Mouse (Mus musculus) lung, postnatal 10 days (tissue): ENCODE results near the gene Pheta1.

ENCODE experiments used
- DNase-seq: peaks from one replicate; pipeline ENCODE4 v3.0.0; 2021

Pheta1 gene

DNA sequence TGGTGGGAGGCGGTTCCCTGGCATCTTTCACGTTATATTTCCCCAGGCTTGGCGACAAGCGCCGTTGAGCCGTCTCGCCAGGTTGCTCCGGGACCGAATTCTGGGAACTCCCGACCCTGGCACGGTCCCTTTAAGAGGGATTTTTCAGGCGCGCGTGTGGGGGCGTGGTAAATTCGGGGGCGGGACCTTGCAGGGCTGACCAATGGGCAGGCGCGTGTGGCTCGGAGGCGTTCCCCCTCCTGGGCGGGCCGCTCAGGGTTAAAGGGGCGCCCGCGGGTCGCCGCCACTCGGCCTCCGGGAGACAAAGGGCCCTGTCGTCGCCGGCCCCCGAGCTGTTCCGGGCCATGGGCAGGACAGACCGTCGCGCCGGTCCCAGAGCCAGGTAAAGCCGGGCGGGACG lies at the start of gene Pheta1:
Pheta1 (plus strand) TSS at position 242 of the 400 bp plus-strand sequence.
- DNase-seq, result peak; percentile 96

GRCm38 (mm10) chr5:121807186-121807585 lies 41.6 kb upstream of the Pheta1 start:
- DNase-seq, result no peak

DNA sequence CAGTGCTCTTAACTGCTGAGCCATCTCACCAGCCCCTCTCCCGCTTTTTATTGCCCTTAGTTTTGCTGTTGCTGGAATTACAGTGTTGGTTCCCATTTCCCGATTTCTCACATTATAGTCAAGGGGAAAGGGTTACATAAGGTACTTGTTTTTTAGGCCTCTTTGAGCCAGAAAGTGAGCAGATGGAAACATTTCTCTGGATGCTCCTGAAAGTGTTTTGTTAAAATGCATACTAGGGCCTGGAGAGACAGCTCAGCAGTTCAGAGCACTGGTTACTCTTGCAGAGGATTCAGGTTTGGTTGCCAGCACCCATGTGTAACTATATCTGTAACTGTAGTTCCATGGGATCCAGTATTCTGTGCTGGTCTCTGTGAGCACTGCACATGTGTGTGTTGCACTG lies 40.6 kb upstream of the Pheta1 start:
- DNase-seq, result no peak

DNA sequence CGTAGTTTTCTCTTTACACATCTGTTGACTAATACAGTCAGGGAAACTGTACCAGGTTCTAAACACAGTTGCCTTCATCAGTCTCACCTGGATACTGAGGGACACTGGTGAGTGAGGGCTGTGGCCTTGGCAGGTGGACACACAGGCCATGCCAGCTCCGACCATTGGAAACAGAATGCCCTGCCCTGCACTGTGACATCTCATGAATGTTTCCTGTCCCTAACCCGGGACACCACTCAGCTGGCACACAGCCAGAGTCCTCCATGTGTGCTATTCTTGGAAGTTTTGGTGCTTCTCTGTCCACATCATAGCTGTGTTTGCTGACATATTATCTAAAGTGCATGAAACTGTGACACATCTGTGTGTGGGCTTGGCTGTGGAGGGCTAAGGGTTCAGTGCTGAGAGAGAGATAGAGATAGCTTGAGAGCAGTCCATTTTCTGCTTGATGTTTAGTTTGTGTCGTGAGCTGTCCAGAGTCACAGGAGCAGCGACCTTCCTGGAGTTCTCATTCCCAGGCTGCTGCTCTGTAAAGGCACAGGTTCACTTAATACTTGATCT lies 39.0 kb upstream of the Pheta1 start:
- peak; percentile 63 for DNase-seq

GRCm38 (mm10) chr5:121810331-121811151 lies 38.2 kb upstream of the Pheta1 start:
- DNase-seq, result no peak

DNA sequence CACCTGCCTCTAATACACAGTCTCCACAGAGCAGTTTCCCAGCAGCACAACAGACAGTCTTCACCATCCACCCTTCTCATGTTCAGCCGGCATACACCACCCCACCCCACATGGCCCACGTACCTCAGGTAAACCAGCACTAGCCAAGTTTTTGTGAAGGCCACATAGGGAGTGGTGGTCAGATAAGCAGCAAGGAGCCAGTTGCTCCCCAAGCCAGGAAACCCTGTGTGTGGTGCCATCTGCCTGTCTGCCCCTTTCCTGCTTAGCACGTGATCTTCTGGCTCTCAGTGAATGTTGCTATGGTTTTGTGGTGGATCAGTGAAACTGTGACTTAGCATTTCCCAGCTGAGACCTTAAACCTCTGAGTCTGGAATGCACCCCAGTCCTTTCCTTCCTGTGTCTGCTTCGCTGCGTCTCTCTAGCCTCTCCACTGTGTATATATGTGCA lies 37.3 kb upstream of the Pheta1 start:
- no peak for DNase-seq

- DNase-seq, result no peak
These were observed 36.1 kb upstream of the Pheta1 start for GRCm38 (mm10) chr5:121812526-121813243.

- DNase-seq, result no peak
These were observed 35.0 kb upstream of the Pheta1 start for GRCm38 (mm10) chr5:121813744-121814143.

GRCm38 (mm10) chr5:121815067-121815466 lies 33.7 kb upstream of the Pheta1 start:
- DNase-seq, result peak; percentile 90

- no peak for DNase-seq
These were observed 32.9 kb upstream of the Pheta1 start for GRCm38 (mm10) chr5:121815867-121816380.

DNA sequence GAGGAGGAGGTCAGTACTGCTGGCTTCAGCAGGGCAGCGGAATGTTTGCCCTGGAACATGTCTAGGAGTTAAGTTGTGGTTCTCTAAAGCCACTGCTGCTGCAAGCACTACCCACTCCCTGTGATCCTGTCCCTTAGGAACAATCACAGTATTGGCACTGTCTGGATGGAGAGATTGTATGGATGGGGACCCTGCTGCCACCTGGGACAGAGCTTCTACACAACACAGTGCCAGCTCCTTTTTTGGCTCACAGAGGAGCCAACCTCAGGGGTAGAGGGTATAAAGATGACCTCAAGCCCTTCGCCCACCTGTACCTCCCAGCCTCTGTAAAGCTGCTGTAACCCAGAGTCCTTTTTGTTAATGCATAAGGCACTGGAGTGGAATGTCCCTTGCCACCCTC lies 32.2 kb upstream of the Pheta1 start:
- DNase-seq, result no peak

DNA sequence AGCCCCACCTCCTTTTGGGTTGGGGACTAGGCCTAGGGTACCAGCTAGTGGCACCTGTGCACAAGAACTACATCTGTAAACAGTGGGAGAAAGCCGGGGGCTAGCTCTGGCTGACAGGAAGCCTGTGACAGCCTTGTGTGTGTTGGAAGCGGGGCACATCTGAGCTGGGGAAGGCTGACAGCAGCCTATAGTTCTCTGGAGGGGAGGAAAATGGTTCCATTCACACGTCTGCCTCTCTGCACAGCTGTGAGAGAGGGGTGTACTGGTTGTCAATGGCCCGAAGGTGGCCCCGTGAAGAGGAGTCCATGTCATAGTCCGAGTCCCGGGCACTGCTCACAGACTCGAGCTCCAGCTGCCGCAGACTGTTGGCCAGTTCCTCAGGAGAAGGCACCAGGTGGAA lies 31.2 kb upstream of the Pheta1 start:
- no peak for DNase-seq

GRCm38 (mm10) chr5:121818401-121818800 lies 30.4 kb upstream of the Pheta1 start:
- DNase-seq, result no peak

DNA sequence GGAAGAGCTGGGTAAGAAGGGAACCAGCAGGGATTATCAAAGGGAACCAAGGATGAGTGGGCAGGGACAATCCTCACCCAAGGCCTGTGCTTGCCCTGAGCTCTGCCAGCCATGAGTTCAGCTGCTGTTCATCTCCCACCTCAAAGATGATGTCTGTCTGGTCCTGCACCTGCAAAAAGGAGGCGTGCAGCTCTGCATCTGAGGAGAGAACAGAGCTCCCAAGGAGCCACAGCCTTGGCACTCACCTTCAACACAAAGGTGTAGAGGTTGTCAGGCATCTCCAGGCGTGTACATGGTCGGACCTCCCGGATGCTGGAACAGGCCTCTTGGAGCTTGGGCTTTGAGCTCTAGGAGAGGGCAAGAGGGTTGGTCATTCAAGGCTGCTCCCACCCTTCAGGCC lies 29.9 kb upstream of the Pheta1 start:
- no peak for DNase-seq

DNA sequence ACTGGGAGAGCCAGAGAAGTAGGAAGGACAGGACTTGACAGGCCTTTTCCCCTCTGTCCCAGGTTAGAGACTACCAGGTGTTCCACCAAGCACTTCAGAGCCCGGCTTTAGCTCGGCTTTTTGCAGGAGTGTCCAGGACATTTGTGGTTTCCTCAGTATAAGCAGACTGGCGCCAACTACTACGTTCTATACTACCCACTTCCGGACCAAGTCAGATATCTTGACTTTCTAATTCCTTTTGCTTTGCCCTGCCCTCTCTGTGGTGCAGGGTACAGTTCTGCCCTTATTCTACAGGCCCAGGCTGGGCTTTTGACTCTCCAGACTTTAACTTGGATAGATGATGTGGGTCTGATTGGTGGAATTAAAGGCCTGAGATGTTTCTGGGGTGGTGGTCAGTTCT lies 29.2 kb upstream of the Pheta1 start:
- no peak for DNase-seq

- no peak for DNase-seq
These were observed 28.6 kb upstream of the Pheta1 start for GRCm38 (mm10) chr5:121820161-121820560.

- no peak for DNase-seq
These were observed 28.1 kb upstream of the Pheta1 start for GRCm38 (mm10) chr5:121820657-121821056.

GRCm38 (mm10) chr5:121821116-121821515 lies 27.7 kb upstream of the Pheta1 start:
- DNase-seq, result no peak

GRCm38 (mm10) chr5:121821552-121821951 lies 27.2 kb upstream of the Pheta1 start:
- DNase-seq, result no peak

DNA sequence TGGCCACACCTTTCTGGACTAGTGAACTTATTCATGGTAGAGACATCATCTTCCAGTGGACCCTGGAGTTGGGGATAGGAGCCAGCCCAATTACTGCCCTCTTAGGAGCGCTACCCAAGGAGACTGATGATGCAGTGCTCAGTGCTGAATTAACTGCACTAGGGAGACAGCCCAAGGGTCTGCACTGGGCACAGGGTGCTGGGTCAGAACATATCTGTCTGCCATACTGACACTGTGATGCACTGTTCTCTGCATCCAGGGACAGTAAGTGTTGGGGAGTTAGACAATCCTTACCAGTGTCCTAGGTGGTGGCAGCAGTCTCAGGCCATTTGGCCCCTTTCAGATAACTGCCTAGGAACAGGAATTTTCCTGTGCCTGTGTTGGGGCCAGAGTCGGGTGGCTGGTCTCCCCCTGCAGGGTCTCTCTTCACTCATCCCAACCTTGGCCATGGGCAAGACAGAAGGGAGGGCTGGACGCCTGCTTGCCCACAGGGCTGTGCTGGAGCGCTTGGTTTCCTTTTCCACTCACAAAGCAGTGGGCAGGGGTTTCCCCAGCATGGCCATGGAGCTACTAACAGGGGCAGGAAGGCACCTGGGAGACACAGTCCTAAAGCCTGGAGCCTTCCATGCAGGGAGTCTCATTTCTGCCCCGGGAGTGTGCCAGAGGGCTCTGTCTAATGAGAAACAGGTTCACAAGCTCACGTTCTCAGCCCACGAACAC lies 25.8 kb upstream of the Pheta1 start:
- no peak for DNase-seq

DNA sequence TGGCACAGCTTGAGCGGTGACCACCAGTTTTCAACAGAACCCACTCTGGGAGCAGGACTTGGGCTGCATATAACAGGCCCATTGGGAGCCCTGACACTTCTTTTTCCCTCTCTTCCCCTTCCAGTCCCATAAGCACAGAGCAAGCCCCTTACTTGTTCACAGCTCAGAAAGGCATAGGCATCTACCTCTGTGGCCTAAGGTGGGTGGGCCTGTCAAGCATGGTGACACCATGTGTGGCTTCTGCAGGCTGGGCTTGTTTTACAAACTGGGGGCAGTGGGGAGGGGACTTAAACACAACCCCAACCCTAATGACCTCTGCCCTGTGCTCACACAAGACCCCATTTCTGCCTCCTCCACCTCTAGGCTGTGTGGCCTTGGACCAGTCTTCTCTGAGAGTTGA lies 25.1 kb upstream of the Pheta1 start:
- no peak for DNase-seq

GRCm38 (mm10) chr5:121824121-121824520 lies 24.7 kb upstream of the Pheta1 start:
- peak; percentile 66 for DNase-seq

GRCm38 (mm10) chr5:121825606-121826005 lies 23.2 kb upstream of the Pheta1 start:
- no peak for DNase-seq
